Mouse (Mus musculus) frontal cortex, postnatal 10 days (tissue): ENCODE data around the gene Cyth4.

ENCODE experiments used
- DNase-seq, 2 experiments: peaks; one replicate each; pipeline ENCODE4 v3.0.0; 2022; ENCODE audit warnings: low spot score in 2 of 2, mixed read lengths in 1 of 2

Cyth4 gene

GRCm38 (mm10) chr15:78587050-78587994 is 9.5 kb upstream of the Cyth4 start:
- DNase-seq, result peak; percentile 74 to 85

- DNase-seq, result no peak
Observed at GRCm38 (mm10) chr15:78588049-78588448, 8.8 kb upstream of the Cyth4 start.

DNA sequence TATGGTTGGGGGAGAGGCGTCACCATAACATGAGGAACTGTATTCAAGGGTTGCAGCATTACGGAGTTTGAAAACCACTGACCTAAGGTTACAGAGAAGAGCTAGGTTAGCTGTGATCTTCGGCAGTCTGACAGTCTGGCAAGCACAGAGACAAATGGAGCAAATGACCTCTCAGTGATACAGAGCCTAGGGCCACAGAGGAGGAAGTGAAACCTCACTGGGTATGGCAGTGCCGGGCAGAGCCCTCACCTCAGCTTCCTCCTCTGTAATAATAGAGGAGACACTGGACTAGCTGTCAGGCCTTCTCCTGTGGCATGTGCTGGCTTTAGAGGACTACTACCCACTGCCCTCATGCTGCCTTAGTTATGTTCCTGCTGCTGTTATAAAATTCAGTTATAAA is 7.9 kb upstream of the Cyth4 start:
- DNase-seq, result no peak

DNA sequence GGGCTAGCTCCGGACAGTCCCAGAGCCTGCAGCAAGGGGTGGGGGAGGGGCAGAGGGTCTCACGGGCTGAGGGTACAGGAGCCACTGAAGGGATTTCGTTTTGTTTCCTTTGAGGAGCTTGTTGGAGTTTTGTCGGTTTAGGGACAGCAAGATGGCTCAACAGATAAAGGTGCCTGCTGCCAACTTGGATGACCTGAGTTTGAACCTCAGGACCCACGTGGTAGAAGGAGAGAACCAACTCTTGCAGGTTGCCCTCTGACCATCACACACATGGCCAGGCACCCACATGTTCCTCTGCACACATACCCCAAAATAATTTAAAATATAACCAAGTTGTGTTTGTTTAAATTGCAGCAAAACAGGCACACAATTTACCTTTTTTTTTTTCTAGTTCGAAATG is 6.9 kb upstream of the Cyth4 start:
- no peak for DNase-seq

- DNase-seq, result no peak
Observed at GRCm38 (mm10) chr15:78590785-78591184, 6.1 kb upstream of the Cyth4 start.

- no peak for DNase-seq
Observed at GRCm38 (mm10) chr15:78591680-78592451, 5.0 kb upstream of the Cyth4 start.

DNA sequence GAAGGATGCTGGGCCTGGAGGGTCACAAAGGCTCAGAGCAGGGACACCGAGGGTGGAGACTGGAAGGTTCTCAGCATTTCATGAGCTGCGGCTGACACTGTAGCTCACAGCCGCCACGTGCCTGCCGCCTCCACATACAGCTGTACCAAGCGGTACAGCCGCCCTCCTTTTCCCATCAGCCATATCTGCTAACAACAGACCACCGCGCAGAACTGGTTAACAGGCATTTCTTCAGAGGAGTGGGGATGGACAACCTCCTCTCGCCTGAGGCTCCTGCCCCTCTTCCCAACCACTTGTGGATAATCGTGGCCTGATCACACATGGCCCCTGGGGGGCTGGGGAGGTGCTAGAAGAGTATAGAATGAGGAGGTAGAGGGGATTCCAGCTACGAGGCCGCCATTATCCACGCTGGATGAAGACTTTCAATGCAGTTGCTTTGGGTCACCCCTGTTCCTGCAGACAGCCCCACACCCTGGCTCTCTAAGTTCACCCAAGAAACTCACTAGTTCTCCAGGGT is 4.3 kb upstream of the Cyth4 start:
- no peak for DNase-seq

- DNase-seq, result no peak
Observed at GRCm38 (mm10) chr15:78593896-78594425, 2.9 kb upstream of the Cyth4 start.

DNA sequence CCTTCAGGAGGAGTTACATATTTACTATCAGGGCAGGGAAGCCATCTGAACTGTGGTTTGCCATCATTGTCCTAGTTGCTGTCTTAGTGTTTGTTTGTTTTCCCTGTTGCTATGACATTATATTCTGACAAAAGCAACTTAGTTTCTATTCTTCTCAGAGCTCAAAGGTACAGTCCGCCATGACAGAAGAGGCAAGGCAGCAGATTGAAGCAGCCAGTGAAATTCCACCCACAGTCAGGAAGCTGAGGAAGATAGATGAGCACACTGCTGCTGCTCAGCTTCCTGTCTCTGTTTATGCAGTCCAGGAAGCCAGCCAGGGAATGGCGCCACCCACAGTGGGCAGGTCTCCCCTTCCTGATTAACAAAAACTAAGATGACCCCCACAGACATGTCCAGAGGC is 2.0 kb upstream of the Cyth4 start:
- no peak for DNase-seq

GRCm38 (mm10) chr15:78595468-78595867 is 1.4 kb upstream of the Cyth4 start:
- DNase-seq, result no peak

GRCm38 (mm10) chr15:78596504-78596903 is 343 bp upstream of the Cyth4 start:
- no peak for DNase-seq

GRCm38 (mm10) chr15:78597729-78598128 is 882 bp downstream of the Cyth4 start:
- no peak for DNase-seq

GRCm38 (mm10) chr15:78599124-78599523 is 2.3 kb downstream of the Cyth4 start:
- DNase-seq, result no peak

DNA sequence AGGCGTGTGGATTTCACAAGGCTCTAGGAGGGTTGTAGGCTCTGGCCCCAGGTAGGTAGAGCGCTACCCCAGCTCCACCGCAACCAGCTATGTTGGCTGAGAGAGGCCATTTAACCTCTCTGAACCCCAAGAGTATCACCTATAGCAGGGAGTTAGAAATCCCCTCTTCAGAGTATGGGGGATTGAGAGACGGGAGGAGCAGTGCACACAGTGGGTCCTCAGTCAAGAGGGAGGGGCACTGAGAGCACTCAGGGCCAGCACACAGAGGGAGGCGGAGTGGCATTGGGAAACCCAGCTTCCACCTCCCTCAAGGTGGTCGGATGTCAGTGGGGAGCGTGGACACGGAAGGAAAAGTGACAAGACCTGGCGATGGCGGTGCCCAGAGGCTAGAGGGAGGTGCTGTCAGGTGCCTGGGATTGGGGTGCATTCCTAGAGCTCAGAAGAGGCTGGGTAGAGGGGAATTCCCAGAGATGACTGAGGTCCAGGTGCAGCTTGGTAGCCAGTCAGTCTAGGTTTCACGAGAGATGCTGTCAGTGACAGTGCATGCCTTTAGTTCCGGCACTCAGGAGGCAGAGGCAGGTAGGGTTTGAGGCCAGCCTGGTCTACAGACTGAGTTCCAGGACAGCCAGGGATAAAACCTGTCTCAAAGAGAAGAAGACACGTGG is 2.8 kb downstream of the Cyth4 start:
- DNase-seq, result no peak

DNA sequence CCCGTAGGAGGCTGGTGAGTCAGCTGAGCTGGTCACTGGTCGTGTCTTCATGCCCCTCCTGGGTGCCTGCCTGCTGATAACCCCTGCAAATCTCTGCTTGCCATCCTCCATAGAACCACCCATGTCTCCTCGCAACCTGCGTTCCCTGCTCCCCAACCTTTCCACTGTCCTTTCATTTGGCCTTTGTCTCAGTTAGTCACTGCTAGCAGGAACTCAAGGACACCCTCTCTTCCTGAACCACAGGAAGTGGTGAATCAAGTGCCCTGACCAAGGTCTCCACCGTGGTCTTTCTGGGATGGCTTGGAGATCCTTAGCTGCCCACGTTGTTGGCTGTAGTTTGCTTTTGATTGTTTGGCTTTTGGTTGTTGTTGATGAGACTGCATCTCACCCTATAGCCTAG is 4.3 kb downstream of the Cyth4 start:
- no peak for DNase-seq

GRCm38 (mm10) chr15:78604255-78604654 is 7.4 kb downstream of the Cyth4 start:
- no peak for DNase-seq

DNA sequence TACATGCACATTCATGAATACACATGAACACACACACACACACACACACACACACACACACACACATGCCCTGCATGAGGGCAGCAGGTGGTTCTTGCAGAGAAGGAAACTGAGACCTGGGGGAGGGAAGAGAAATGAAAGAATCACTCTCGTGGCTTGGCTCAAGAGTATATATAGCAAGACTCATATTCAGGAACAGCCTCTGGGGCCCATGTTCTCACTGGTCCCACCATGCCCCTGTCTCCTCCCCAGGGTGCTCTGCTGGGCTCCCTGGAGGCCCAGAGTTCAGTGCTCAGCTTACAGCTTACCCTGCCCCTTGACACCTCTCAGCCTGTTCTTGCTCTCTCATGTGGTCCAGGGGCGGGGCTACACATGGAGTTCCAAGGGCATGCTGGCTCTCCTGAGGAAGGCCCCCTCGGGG is 8.5 kb downstream of the Cyth4 start:
- no peak for DNase-seq

GRCm38 (mm10) chr15:78606059-78606458 is 9.2 kb downstream of the Cyth4 start:
- no peak for DNase-seq

- no peak for DNase-seq
Observed at GRCm38 (mm10) chr15:78607463-78607862, 10.6 kb downstream of the Cyth4 start.

GRCm38 (mm10) chr15:78610705-78611462 is 14.0 kb downstream of the Cyth4 start:
- peak in 1 of 2 experiments; percentile 39 for DNase-seq

- no peak for DNase-seq
Observed at GRCm38 (mm10) chr15:78614536-78614935, 17.7 kb downstream of the Cyth4 start.
